Mouse (Mus musculus): ENCODE results near the gene Otop2.

DNA sequence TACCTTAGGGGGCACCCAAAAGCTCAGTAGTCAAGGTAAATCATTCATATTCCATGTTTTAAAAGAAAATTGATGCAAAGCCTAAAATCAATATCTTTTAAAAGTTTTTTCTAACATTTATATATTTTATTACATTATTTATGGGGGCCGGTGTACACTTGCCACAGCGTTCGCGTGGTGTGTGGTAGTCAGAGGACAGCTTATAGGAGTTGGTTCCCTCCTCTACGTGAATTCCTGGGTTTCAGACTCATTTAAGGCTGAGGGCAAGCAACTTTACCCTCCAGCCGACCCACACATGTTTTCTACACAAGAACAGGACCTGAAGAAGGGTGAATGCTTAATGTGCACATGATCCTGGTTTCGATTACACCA, 29.4 kb upstream of the Otop2 start:
- TF ChIP-seq POLR2A (IDR thresholded peaks at IDR 0.05; ENCODE audit: low read depth, low read length) (no peak), EP300 (IDR thresholded peaks at IDR 0.05; ENCODE audit: low read length) (no peak)

All from CH12.LX (cell line).